Mouse (Mus musculus): ENCODE results near the gene Kcnk13.
A peak's percentile ranks its signal among the peaks of the same experiment; 100 is the strongest.
"Not testable (repeated sequence)": the region's sequence is repeated elsewhere in the genome, so short reads cannot be mapped to it uniquely, and the experiment has no call there.

Kcnk13 gene

GRCm38 (mm10) chr12:99965203-99966115 lies 1.2 kb downstream of the Kcnk13 start:
- DNase-seq, result peak; percentile 42

- no peak for DNase-seq
Measured at GRCm38 (mm10) chr12:99966116-99966770, 1.9 kb downstream of the Kcnk13 start.

- DNase-seq, result peak; percentile 38
Measured at GRCm38 (mm10) chr12:99966881-99967363, 2.6 kb downstream of the Kcnk13 start.

- no peak for DNase-seq
Measured at GRCm38 (mm10) chr12:99969906-99970305, 5.6 kb downstream of the Kcnk13 start.

- not testable (repeated sequence) for DNase-seq
Measured at GRCm38 (mm10) chr12:99971205-99971894, 7.1 kb downstream of the Kcnk13 start.

GRCm38 (mm10) chr12:99972825-99973224 lies 8.5 kb downstream of the Kcnk13 start:
- DNase-seq, result no peak

GRCm38 (mm10) chr12:99973659-99974058 lies 9.4 kb downstream of the Kcnk13 start:
- DNase-seq, result no peak

- DNase-seq, result no peak
Measured at GRCm38 (mm10) chr12:99979541-99979940, 15.2 kb downstream of the Kcnk13 start.

GRCm38 (mm10) chr12:99986797-99987196 lies 22.5 kb downstream of the Kcnk13 start:
- no peak for DNase-seq

GRCm38 (mm10) chr12:99988144-99988543 lies 23.8 kb downstream of the Kcnk13 start:
- no peak for DNase-seq

- no peak for DNase-seq
Measured at GRCm38 (mm10) chr12:99992362-99992862, 28.1 kb downstream of the Kcnk13 start.

GRCm38 (mm10) chr12:99993146-99993890 lies 29.0 kb downstream of the Kcnk13 start:
- DNase-seq, result no peak

- DNase-seq, result no peak
Measured at GRCm38 (mm10) chr12:99995951-99996350, 31.7 kb downstream of the Kcnk13 start.

GRCm38 (mm10) chr12:99999726-100000125 lies 35.4 kb downstream of the Kcnk13 start:
- no peak for DNase-seq

GRCm38 (mm10) chr12:100000381-100000780 lies 36.1 kb downstream of the Kcnk13 start:
- DNase-seq, result no peak

- DNase-seq, result no peak
Measured at GRCm38 (mm10) chr12:100001246-100001645, 36.9 kb downstream of the Kcnk13 start.

GRCm38 (mm10) chr12:100001910-100002309 lies 37.6 kb downstream of the Kcnk13 start:
- no peak for DNase-seq

GRCm38 (mm10) chr12:100002914-100003587 lies 38.8 kb downstream of the Kcnk13 start:
- DNase-seq, result no peak

GRCm38 (mm10) chr12:100005285-100005684 lies 41.0 kb downstream of the Kcnk13 start:
- DNase-seq, result no peak

GRCm38 (mm10) chr12:100006681-100007080 lies 42.4 kb downstream of the Kcnk13 start:
- no peak for DNase-seq

- DNase-seq, result no peak
Measured at GRCm38 (mm10) chr12:100012839-100013238, 48.5 kb downstream of the Kcnk13 start.

GRCm38 (mm10) chr12:100015146-100015545 lies 50.8 kb downstream of the Kcnk13 start:
- no peak for DNase-seq
